Mouse (Mus musculus) lung, postnatal 0 days (tissue): ENCODE measurements around the gene Mrpl53.

ENCODE experiments used
- CTCF ChIP-seq: IDR thresholded peaks from 2 replicates; pipeline ENCODE4 v1.5.1; 2016; ENCODE audit warnings: antibody characterized with exemption, mild to moderate bottlenecking
- EP300 ChIP-seq: IDR thresholded peaks from 2 replicates; pipeline ENCODE4 v1.6.1; 2016; ENCODE audit warnings: antibody characterized with exemption, mild to moderate bottlenecking, control low read depth

- TF ChIP-seq CTCF = no peak
- TF ChIP-seq EP300 = no peak
Measured at GRCm38 (mm10) chr6:83153485-83153884, 44.6 kb downstream of the Mrpl53 start.
